ENCODE assay signal across 12 mouse cellular contexts in genomic region chr9:70760974-70761373, GRCm38 (mm10).
DNase-seq lines count a peak whose midpoint lies in the region; ATAC-seq and TF ChIP-seq lines count a peak whose summit lies in the region.
"Had no signal": no experiment of that assay in that cellular context is flagged by ENCODE, and none has a peak within 500 bp of the region (broad histone marks: within the 10 kb centered on the region; RNA-seq: fewer than 3 reads in every experiment).

No protein-coding gene starts in this region.

- H3K27ac ChIP-seq in embryonic facial prominence, embryonic 14.5 days (replicated peaks; ENCODE audit: low read depth, low read length): 0 out of 2 replicates have a peak overlapping the region, but pooled peaks have one; percentile 8
- no peak overlapping the region for H3K27ac ChIP-seq in embryonic facial prominence, embryonic 10.5 days (replicated peaks)
- H3K27ac ChIP-seq in liver, embryonic 12.5 days: 0 out of 2 replicates have a peak overlapping the region, but pooled peaks have one; percentile 5
- H3K27ac ChIP-seq in layer of hippocampus, adult 2 months: no peak overlapping the region
- H3K27ac ChIP-seq: hindbrain, embryonic 15.5 days; neural tube, embryonic 12.5 days had no signal

- no peak overlapping the region for H3K9ac ChIP-seq in embryonic facial prominence, embryonic 14.5 days (ENCODE audit: low read depth, low read length)
- H3K9ac ChIP-seq in liver, embryonic 12.5 days: no peak overlapping the region
- H3K9ac ChIP-seq: hindbrain, embryonic 15.5 days; neural tube, embryonic 12.5 days had no signal

- TF ChIP-seq CTCF in layer of hippocampus, adult 2 months (conservative IDR thresholded peaks at IDR 0.05): no peak

- no peak overlapping the region for H3K4me2 ChIP-seq in embryonic facial prominence, embryonic 14.5 days (ENCODE audit: low read depth, low read length)
- H3K4me2 ChIP-seq in liver, embryonic 12.5 days: no peak overlapping the region
- H3K4me2 ChIP-seq: hindbrain, embryonic 15.5 days; neural tube, embryonic 12.5 days had no signal

- no peak overlapping the region for H3K4me3 ChIP-seq in embryonic facial prominence, embryonic 14.5 days (ENCODE audit: low read depth, low read length)
- no peak overlapping the region for H3K4me3 ChIP-seq in embryonic facial prominence, embryonic 10.5 days
- H3K4me3 ChIP-seq in liver, embryonic 12.5 days: no peak overlapping the region
- H3K4me3 ChIP-seq in layer of hippocampus, adult 2 months: no peak overlapping the region
- H3K4me3 ChIP-seq: hindbrain, embryonic 15.5 days; neural tube, embryonic 12.5 days had no signal

- no peak for ATAC-seq in embryonic facial prominence, embryonic 14.5 days (ENCODE audit: low read depth)
- no peak for ATAC-seq in liver, embryonic 12.5 days
- peak; percentile 91 for ATAC-seq in common myeloid progenitor, adult 5-6 weeks (replicated peaks; ENCODE audit: low read depth, poor library complexity, severe bottlenecking)
- ATAC-seq: Patski had no signal

- peak; percentile 6 for DNase-seq in embryonic facial prominence, embryonic 14.5 days (ENCODE audit: low spot score)
- DNase-seq in embryonic facial prominence, embryonic 10.5 days (ENCODE audit: low spot score): no peak
- DNase-seq in liver: no peak
- DNase-seq in monocyte, adult 2 months (ENCODE audit: low read depth in 1 of 2, low spot score in 2 of 2): peak; percentile 6 to 10
- DNase-seq in layer of hippocampus, adult 2 months (ENCODE audit: low spot score in 2 of 2): no peak
- no peak for DNase-seq in thymus, adult 18-20 months
- DNase-seq: gastrocnemius, postnatal 14 days had no signal

- no peaks in the 10 kb centered on the region for H3K9me3 ChIP-seq in embryonic facial prominence, embryonic 14.5 days (ENCODE audit: control insufficient read depth, low read length)
- H3K9me3 ChIP-seq in embryonic facial prominence, embryonic 10.5 days: no peaks in the 10 kb centered on the region
- no peaks in the 10 kb centered on the region for H3K9me3 ChIP-seq in liver, embryonic 12.5 days (replicated peaks)
- H3K9me3 ChIP-seq: hindbrain, embryonic 15.5 days; neural tube, embryonic 12.5 days had no signal

- H3K27me3 ChIP-seq in embryonic facial prominence, embryonic 14.5 days (replicated peaks; ENCODE audit: control insufficient read depth, insufficient read depth, low read length): no peaks in the 10 kb centered on the region
- no peaks in the 10 kb centered on the region for H3K27me3 ChIP-seq in embryonic facial prominence, embryonic 10.5 days (replicated peaks; ENCODE audit: low read depth, poor library complexity, severe bottlenecking)
- H3K27me3 ChIP-seq in liver, embryonic 12.5 days (replicated peaks): no peaks in the 10 kb centered on the region
- H3K27me3 ChIP-seq: hindbrain, embryonic 15.5 days; neural tube, embryonic 12.5 days; Patski had no signal

- WGBS in embryonic facial prominence, embryonic 14.5 days: 90% methylated on average over 5 of the region's 5 CpGs
- WGBS in embryonic facial prominence, embryonic 10.5 days: 91% methylated on average over 5 of the region's 5 CpGs
- WGBS in liver, embryonic 12.5 days (ENCODE audit: insufficient replicate concordance): 87% methylated on average over 5 of the region's 5 CpGs

- no peaks in the 10 kb centered on the region for H3K4me1 ChIP-seq in embryonic facial prominence, embryonic 14.5 days (ENCODE audit: control insufficient read depth, insufficient read depth, low read length)
- H3K4me1 ChIP-seq in embryonic facial prominence, embryonic 10.5 days: no peaks in the 10 kb centered on the region
- no peaks in the 10 kb centered on the region for H3K4me1 ChIP-seq in liver, embryonic 12.5 days
- H3K4me1 ChIP-seq: hindbrain, embryonic 15.5 days; neural tube, embryonic 12.5 days had no signal

- peaks cover 51% of the 10 kb centered on the region for H3K36me3 ChIP-seq in embryonic facial prominence, embryonic 14.5 days (ENCODE audit: control insufficient read depth, insufficient read depth, low read length)
- peaks cover 69% of the 10 kb centered on the region for H3K36me3 ChIP-seq in embryonic facial prominence, embryonic 10.5 days (replicated peaks)
- peaks cover 95% of the 10 kb centered on the region for H3K36me3 ChIP-seq in liver, embryonic 12.5 days

Comparison
In these comparisons a context has a peak if more than half of its experiments do, and no peak if none do; other contexts are left out.
1. DNase-seq: peak in embryonic facial prominence, embryonic 14.5 days (single experiment) and monocyte, adult 2 months (2 of 2); none in embryonic facial prominence, embryonic 10.5 days (single experiment), liver (single experiment), layer of hippocampus, adult 2 months (0 of 2) and thymus, adult 18-20 months (0 of 2).
2. H3K27ac ChIP-seq: peak in embryonic facial prominence, embryonic 14.5 days (single experiment) and liver, embryonic 12.5 days (single experiment); none in embryonic facial prominence, embryonic 10.5 days (single experiment) and layer of hippocampus, adult 2 months (single experiment).